Mouse (Mus musculus) embryonic facial prominence, embryonic 12.5 days (tissue): ENCODE measurements around the gene Tpm1. TPM values are rescaled to one million over a fixed set of nuclear protein-coding genes. Genes with fewer than 3 reads are reported as not detected.

ENCODE experiments used
- ATAC-seq: fragments of 200-750 bp; cut with Nextera tagmentation; 2 replicates; pipeline ENCODE4 v1.8.0; 2017; ENCODE audit not compliant: insufficient number of reproducible peaks, insufficient read depth, low FRiP score, low TSS enrichment
- H3K27ac ChIP-seq: fragments of 300-500 bp; sonication (generic); 2 replicates; pipeline ENCODE4 v1.5.1; 2016; ENCODE audit warnings: mild to moderate bottlenecking
- H3K27me3 ChIP-seq: fragments of 300-500 bp; sonication (generic); 2 replicates; pipeline ENCODE4 v1.6.1; 2016; ENCODE audit warnings: mild to moderate bottlenecking, moderate library complexity
- H3K36me3 ChIP-seq: fragments of 300-500 bp; sonication (generic); 2 replicates; pipeline ENCODE4 v1.6.1; 2016; ENCODE audit warnings: mild to moderate bottlenecking
- H3K4me1 ChIP-seq: fragments of 300-500 bp; sonication (generic); 2 replicates; pipeline ENCODE4 v1.6.1; 2016
- H3K4me2 ChIP-seq: fragments of 300-500 bp; sonication (generic); replicated peaks from 2 replicates; pipeline ENCODE4 v1.6.1; 2016; ENCODE audit warnings: mild to moderate bottlenecking, moderate library complexity
- H3K4me3 ChIP-seq: fragments of 300-500 bp; sonication (generic); 2 replicates; pipeline ENCODE4 v1.5.1; 2016; ENCODE audit warnings: mild to moderate bottlenecking
- H3K9ac ChIP-seq: fragments of 300-500 bp; sonication (generic); 2 replicates; pipeline ENCODE4 v1.6.1; 2016; ENCODE audit warnings: mild to moderate bottlenecking, moderate library complexity
- H3K9me3 ChIP-seq: fragments of 300-500 bp; sonication (generic); 2 replicates; pipeline ENCODE4 v1.6.1; 2016; ENCODE audit warnings: mild to moderate bottlenecking, moderate library complexity
- WGBS: fragments of 180-500 bp; shearing (Covaris S2); methylation state at CpG from one replicate; pipeline ENCODE4 v1.1.7; 2016; 5-methylcytosine and 5-hydroxymethylcytosine counted together
- polyA plus RNA-seq: library from polyadenylated mRNA; unstranded; fragments of >200 nt; fragmentation: Nextera tagmentation; extraction: Ambion mirVana; gene quantifications from 2 replicates; pipeline ENCODE4 v1.2.1, GENCODE M21; 2016

Tpm1 gene
- 673 and 801 TPM in 2 replicates for polyA plus RNA-seq

DNA sequence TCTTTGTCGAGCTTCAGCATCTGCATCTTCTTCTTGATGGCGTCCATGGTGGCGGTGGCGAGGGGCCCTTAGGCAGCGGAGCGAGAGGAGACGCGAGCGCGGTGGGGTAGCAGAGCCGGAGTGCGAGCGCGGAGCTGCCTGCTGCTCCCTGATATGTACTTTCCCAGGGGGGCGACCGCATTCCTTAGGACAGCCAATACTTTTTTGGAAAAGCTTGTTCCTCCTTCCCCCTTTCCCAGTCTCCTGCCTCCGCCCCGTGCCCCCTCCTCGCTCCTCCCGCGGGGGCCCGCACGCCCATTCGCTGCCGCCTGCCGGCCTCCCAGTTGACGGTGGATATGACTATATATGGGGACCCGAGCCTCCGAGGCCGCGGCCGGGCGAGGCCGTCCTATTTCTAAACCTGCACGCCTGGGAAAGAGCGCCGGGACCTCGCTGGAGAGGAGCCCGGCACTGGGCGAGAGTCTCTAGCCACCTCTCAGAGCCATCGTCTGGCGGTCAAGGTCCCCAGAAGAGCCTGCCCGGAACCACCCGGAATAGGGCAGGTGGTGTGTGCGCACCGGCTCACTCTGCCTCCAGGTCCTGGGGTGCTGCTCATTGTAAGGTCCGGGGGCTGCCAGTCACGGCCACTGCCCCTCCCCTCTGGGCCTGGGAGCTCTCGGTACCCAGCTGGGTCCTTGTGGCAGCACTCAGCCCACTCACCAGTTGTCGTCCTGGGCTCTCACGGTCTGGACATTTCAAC, at the start of gene Tpm1:
TSS of gene Tpm1 (minus strand) at position 321 of the 739 bp plus-strand sequence.
- peak within 1 kb of the TSS; percentile 83 for H3K27ac ChIP-seq
- no peaks in the 10 kb centered on the region; the same call in 1 of the 2 replicates for H3K36me3 ChIP-seq
- peaks cover 47% of the 10 kb centered on the region for H3K4me1 ChIP-seq
- no peaks in the 10 kb centered on the region for H3K27me3 ChIP-seq
- peak within 1 kb of the TSS; percentile 87 for H3K4me2 ChIP-seq
- peak within 1 kb of the TSS; percentile 80 for H3K4me3 ChIP-seq
- WGBS = 1% methylated on average over 50 of the region's 51 CpGs
- peak; percentile 81 for ATAC-seq
- peak within 1 kb of the TSS; percentile 92 for H3K9ac ChIP-seq
- H3K9me3 ChIP-seq = no peaks in the 10 kb centered on the region

DNA sequence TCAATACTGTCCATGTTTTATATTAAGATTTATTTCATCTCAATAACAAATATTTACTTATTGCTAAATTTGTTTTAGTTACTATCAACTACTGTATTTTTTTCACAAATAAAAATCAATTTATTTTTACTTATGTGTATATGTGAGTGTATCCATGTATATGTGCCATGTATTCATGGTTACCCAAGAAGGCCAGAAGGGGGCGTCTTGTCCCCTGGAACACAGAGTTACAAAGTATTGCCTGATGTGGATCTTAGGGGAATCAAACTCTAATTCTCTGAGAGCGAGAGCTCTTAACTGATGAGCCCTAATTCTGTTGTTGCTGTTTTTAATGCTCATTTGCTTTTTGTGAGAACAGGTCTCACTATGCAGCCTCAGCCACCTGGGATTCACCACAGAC, 45.2 kb upstream of the Tpm1 start:
- no peak overlapping the region for H3K4me3 ChIP-seq
- H3K4me2 ChIP-seq = no peak overlapping the region
- 87% methylated on average over 2 of the region's 2 CpGs for WGBS
- H3K4me1 ChIP-seq = peaks cover 23% of the 10 kb centered on the region
- H3K36me3 ChIP-seq = no peaks in the 10 kb centered on the region
- no peak overlapping the region for H3K27ac ChIP-seq
- no peak overlapping the region for H3K9ac ChIP-seq
- no peaks in the 10 kb centered on the region for H3K27me3 ChIP-seq
- ATAC-seq = no peak
- no peaks in the 10 kb centered on the region for H3K9me3 ChIP-seq

DNA sequence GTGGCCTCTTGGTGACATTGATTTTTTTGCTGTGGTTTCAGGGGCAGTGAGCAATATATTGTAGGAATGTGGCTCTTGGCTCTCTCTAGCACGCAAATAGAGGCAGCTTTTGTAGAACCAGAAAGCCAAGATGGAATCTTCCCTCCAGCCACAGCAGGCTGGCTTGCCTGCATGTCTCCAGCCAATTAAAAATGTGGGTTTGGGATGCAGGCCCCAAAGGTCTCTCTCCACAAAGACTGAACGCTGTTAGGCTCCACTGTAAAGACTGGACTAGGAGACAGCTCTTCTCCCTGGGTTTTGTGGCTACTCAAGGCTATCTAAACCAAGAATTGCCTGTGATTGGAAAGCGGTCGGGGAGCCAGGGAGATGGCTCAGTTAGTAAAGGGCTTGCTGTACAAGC, 43.0 kb upstream of the Tpm1 start:
- Histone ChIP-seq H3K4me1 (peaks cover 20% of the 10 kb centered on the region), H3K27me3 (no peaks in the 10 kb centered on the region), H3K9ac (no peak overlapping the region), H3K4me2 (no peak overlapping the region), H3K9me3 (no peaks in the 10 kb centered on the region), H3K27ac (peak overlapping the region; percentile 61), H3K36me3 (no peaks in the 10 kb centered on the region), H3K4me3 (no peak overlapping the region)
- 69% methylated on average over 4 of the region's 4 CpGs for WGBS
- no peak for ATAC-seq

- 51% methylated on average over 7 of the region's 7 CpGs for WGBS
- Histone ChIP-seq H3K4me3 (no peak overlapping the region), H3K27ac (peak overlapping the region; percentile 61; the same call in 1 of the 2 replicates), H3K4me1 (peaks cover 20% of the 10 kb centered on the region), H3K9ac (no peak overlapping the region), H3K27me3 (no peaks in the 10 kb centered on the region), H3K36me3 (no peaks in the 10 kb centered on the region), H3K9me3 (no peaks in the 10 kb centered on the region), H3K4me2 (no peak overlapping the region)
- no peak for ATAC-seq
These were observed 42.4 kb upstream of the Tpm1 start for GRCm38 (mm10) chr9:67091598-67091997.

DNA sequence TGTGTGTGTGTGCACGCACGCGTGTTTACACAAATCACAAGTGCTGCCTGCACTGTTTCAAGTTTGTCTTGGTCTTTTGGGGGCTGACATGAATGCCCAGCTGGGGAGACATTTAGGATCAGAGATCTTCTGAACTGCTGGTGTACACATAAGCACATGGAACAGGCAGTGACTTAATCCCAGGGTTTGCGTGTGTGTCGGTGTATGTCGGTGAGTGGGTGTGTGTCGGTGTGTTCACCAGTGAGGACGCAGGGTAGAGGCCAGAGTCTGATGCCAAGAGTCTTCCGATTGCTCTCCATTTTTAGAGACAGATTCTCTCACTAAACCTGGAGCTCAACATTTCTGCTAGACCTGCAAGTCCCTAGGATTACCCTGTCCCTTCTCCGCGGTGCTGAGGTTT, 41.9 kb upstream of the Tpm1 start:
- Histone ChIP-seq H3K9ac (no peak overlapping the region), H3K4me3 (no peak overlapping the region), H3K27me3 (no peaks in the 10 kb centered on the region), H3K4me1 (peaks cover 20% of the 10 kb centered on the region), H3K9me3 (no peaks in the 10 kb centered on the region), H3K4me2 (no peak overlapping the region), H3K27ac (no peak overlapping the region), H3K36me3 (no peaks in the 10 kb centered on the region)
- ATAC-seq = no peak
- WGBS = 92% methylated on average over 11 of the region's 11 CpGs

- Histone ChIP-seq H3K36me3 (no peaks in the 10 kb centered on the region), H3K27me3 (no peaks in the 10 kb centered on the region), H3K4me3 (no peak overlapping the region), H3K4me1 (peaks cover 20% of the 10 kb centered on the region), H3K4me2 (no peak overlapping the region), H3K9me3 (no peaks in the 10 kb centered on the region), H3K9ac (no peak overlapping the region), H3K27ac (no peak overlapping the region; the same call in 1 of the 2 replicates)
- ATAC-seq = no peak
- WGBS = 88% methylated on average over 1 of the region's 1 CpGs
These were observed 41.4 kb upstream of the Tpm1 start for GRCm38 (mm10) chr9:67090633-67091045.

DNA sequence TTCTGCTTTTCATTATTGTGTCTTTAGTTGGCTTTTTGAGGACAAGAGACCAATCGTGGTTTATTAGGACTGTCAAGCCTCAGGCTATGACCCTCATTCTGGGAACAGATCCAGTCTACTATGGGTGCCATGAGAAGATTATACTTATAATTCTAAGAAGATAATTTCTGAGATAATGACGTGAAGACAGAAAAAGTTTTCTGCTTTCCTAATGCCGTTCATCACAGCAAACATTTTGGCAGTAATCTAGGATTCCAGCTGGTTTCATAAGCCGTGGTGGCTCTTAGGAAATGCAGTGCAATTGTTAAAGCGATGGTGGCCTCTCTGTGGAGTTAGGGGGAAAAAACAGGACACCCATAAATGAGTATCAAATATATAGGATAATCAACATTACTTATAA, 40.0 kb upstream of the Tpm1 start:
- Histone ChIP-seq H3K36me3 (no peaks in the 10 kb centered on the region), H3K4me3 (no peak overlapping the region), H3K4me2 (no peak overlapping the region), H3K27me3 (no peaks in the 10 kb centered on the region), H3K9me3 (no peaks in the 10 kb centered on the region), H3K4me1 (peaks cover 20% of the 10 kb centered on the region), H3K9ac (no peak overlapping the region), H3K27ac (no peak overlapping the region)
- ATAC-seq = no peak
- WGBS = 80% methylated on average over 5 of the region's 5 CpGs

DNA sequence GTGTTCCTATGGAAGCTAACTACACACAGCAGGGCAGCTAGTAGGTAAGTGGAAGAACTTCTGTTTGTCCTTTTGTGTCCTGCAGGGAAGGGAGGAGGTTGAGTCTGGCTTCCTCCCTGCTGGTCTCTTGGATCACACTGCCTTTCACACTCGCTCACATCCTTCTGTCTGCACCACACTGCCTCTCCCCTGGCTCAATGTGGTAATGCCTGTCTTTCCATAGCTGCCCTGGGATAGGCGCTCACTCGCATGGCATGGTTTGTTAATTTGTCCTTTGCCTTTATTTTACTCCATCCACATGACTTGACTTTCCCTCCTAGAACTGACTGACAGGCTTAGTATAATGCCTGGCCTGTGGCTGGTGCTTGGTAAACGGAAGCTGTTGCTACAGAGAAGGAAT, 34.6 kb upstream of the Tpm1 start:
- H3K4me1 ChIP-seq = peaks cover 9% of the 10 kb centered on the region; the same call in 1 of the 2 replicates
- no peaks in the 10 kb centered on the region for H3K27me3 ChIP-seq
- H3K4me3 ChIP-seq = no peak overlapping the region
- no peaks in the 10 kb centered on the region for H3K9me3 ChIP-seq
- no peak overlapping the region for H3K4me2 ChIP-seq
- no peaks in the 10 kb centered on the region for H3K36me3 ChIP-seq
- H3K27ac ChIP-seq = no peak overlapping the region
- no peak overlapping the region for H3K9ac ChIP-seq
- ATAC-seq = no peak
- 27% methylated on average over 4 of the region's 4 CpGs for WGBS

DNA sequence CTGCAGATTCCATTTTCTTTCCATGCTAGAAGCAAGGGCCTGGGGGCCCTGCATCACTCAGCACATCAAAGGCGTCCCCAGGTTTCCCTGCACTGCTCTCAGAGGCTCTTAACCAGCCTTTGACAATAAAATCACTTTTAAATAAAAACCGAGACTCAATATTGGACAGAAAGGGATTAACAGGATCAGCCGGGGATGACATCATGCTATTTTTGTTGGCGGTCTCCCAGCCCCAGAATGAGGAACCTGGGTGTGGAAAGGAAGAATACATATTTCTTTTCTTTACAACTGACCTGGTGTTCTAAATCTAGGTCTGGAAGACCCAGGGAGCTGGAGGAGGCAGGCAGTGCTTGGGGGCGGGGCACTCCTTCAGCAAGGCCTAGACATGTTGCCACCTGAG, 32.5 kb upstream of the Tpm1 start:
- ATAC-seq = peak; percentile 55; the same call in 1 of the 2 replicates
- H3K27ac ChIP-seq = peak overlapping the region; percentile 66; the same call in 1 of the 2 replicates

DNA sequence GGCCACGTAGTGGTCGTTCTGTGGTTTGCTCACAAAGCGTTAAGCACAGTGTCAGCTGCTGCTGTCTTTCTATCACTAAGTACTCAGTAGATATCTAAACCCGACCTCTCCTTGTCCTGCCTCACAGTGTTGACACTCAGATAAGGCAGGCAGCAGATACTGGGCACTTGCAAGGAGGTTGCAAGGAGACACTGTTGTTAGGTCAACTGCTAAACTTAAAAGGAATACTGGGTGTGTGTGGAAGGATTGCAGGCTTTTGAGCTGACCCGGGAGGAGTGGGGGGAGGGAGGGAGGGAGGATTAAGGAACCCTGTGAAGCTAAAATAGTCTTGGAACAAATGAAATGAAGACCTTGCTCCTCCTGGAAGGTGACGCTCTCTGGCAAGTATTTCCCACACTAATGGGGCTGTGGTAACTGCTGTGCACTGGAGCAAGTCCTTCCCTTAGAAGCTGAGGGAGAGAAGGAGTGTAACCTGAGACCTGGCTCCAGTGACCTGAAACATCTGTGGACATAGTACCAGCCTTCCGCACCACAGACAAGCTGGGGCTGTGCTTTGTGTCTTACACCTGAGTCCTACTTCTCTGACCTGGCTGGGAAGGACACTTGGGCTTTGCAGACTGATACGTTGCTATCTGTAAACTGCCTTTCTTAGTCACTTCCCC, 28.6 kb upstream of the Tpm1 start:
- Histone ChIP-seq H3K27me3 (no peaks in the 10 kb centered on the region), H3K4me3 (no peak overlapping the region), H3K4me1 (peaks cover 22% of the 10 kb centered on the region), H3K4me2 (no peak overlapping the region), H3K36me3 (no peaks in the 10 kb centered on the region), H3K9me3 (no peaks in the 10 kb centered on the region), H3K27ac (peak overlapping the region; percentile 55), H3K9ac (no peak overlapping the region)
- WGBS = 24% methylated on average over 8 of the region's 8 CpGs
- ATAC-seq = 0 out of 2 replicates have a peak, but pooled peaks have one; percentile 16

More for the DNA sequence above, 32.5 kb upstream of the Tpm1 start:
- H3K36me3 ChIP-seq = no peaks in the 10 kb centered on the region
- no peak overlapping the region for H3K9ac ChIP-seq
- no peaks in the 10 kb centered on the region for H3K9me3 ChIP-seq
- H3K27me3 ChIP-seq = no peaks in the 10 kb centered on the region
- H3K4me2 ChIP-seq = no peak overlapping the region
- no peak overlapping the region for H3K4me3 ChIP-seq
- WGBS = 55% methylated on average over 5 of the region's 5 CpGs
- peaks cover 25% of the 10 kb centered on the region for H3K4me1 ChIP-seq

GRCm38 (mm10) chr9:67077266-67077657, 28.1 kb upstream of the Tpm1 start:
- no peaks in the 10 kb centered on the region for H3K27me3 ChIP-seq
- no peak overlapping the region for H3K4me2 ChIP-seq
- H3K27ac ChIP-seq = 0 out of 2 replicates have a peak overlapping the region, but pooled peaks have one; percentile 55
- WGBS = 66% methylated on average over 7 of the region's 7 CpGs
- no peak overlapping the region for H3K4me3 ChIP-seq
- ATAC-seq = no peak
- H3K4me1 ChIP-seq = peaks cover 22% of the 10 kb centered on the region
- H3K9ac ChIP-seq = no peak overlapping the region
- H3K36me3 ChIP-seq = no peaks in the 10 kb centered on the region
- no peaks in the 10 kb centered on the region for H3K9me3 ChIP-seq

DNA sequence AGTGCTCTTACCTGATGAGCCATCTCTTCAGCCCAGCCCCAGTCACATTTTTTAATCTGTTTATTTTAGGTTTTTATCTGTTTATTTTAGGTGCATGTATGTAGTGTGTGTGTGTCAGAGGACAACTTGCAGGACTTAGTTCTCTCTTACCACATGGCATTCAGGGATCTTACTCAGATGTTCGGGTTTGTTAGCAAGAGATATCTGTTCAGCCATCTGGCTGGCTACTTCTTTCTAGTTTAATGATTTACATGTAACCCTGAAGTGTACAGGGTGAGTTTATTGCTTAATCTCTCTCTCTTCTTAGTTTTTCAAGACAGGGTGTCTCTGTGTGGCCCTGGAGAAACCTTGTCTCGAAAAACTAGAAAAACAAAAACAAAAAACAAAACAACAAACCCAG, 23.0 kb upstream of the Tpm1 start:
- H3K36me3 ChIP-seq = no peaks in the 10 kb centered on the region
- no peaks in the 10 kb centered on the region for H3K27me3 ChIP-seq
- 56% methylated on average over 2 of the region's 2 CpGs for WGBS
- H3K4me3 ChIP-seq = no peak overlapping the region
- no peak overlapping the region for H3K4me2 ChIP-seq
- peak overlapping the region; percentile 90 for H3K27ac ChIP-seq
- no peak for ATAC-seq
- H3K4me1 ChIP-seq = peaks cover 12% of the 10 kb centered on the region
- no peak overlapping the region for H3K9ac ChIP-seq
- H3K9me3 ChIP-seq = no peaks in the 10 kb centered on the region
